Mouse (Mus musculus) spleen, postnatal 4 days (tissue): ENCODE results near the gene Camk1d.
"Not testable (repeated sequence)": the region's sequence is repeated elsewhere in the genome, so short reads cannot be mapped to it uniquely, and the experiment has no call there.

Experiments
- DNase-seq, 2 experiments: peaks; one replicate each; pipeline ENCODE4 v3.0.0; 2022; ENCODE audit warnings: low spot score in 2 of 2

Camk1d gene

DNA sequence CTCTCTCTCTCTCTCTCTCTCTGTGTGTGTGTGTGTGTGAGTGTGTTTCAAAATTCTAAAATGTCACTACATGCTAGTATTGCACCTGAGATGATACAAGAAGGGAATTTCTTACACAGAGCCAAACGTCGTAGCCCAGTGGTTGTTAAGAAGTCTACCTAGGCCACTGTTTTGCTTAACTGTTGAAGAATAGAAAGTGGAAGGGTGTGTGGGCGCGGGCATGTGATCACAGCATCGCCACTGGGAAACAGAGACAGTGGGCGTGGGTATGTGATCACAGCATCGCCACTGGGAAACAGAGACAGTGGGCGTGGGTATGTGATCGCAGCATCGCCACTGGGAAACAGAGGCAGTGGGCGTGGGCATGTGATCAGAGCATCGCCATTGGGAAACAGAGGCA lies 312.3 kb downstream of the Camk1d start:
- DNase-seq: no peak

DNA sequence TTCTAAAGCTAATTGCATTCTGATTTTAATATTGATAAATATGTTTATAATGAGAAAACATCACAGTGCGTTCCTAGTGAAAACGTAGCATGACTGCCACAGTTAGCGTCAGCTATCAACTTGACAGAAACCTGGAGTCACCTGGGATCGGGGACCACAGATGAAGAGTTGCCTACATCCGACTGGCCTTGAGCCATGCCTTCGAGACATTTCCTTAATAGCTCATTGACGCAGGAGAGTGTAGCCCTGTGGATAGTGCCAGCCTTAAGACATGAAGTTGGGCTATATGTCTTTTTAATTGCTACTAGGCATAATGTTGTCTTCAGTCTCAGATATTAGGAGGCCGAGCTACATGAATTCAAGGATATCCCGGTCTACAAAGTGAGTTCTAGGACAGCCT lies 315.8 kb downstream of the Camk1d start:
- DNase-seq: no peak

DNA sequence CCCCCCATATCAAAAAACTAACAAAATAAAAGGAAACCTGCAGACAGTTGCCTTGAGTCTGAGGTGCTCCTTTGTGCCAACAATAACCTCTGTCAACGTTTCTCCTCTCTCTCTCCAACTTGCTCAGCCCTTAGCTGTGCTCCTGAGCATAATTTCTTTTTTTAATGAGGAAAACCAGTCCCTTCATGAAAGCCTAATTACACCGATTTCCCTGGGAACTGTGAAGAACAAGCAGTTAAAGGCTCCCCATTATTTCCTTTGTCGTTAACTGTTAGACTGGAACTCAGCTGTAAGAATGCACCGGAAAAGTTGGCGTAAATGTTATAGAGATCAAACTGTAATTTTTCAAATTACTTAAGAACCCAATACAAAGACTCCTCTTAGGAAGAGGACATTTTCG lies 316.3 kb downstream of the Camk1d start:
- no peak for DNase-seq

DNA sequence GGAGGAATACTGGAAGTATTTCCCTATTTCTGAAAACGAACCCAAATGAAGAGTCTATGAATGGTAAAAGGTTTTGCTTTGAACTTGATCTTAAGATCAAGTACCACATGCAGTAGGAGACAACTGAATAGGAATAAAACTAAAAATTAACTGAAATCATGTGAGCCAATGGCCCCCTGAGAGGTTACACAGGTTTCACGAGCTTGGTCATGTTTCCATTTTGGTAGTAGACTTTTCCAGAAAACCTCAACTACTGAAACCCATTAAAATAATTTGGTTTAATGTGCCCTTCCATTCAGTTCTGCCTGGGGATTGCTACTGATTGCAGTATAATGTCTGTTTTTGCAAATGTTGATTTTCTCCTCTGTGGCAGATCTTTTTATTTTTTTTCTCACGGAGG lies 316.8 kb downstream of the Camk1d start:
- DNase-seq: no peak

GRCm38 (mm10) chr2:5396415-5396814 lies 317.9 kb downstream of the Camk1d start:
- DNase-seq: no peak

- no peak for DNase-seq
These were observed 318.4 kb downstream of the Camk1d start for GRCm38 (mm10) chr2:5395873-5396272.

- no peak for DNase-seq
These were observed 321.4 kb downstream of the Camk1d start for GRCm38 (mm10) chr2:5392921-5393320.

- no peak for DNase-seq
These were observed 321.8 kb downstream of the Camk1d start for GRCm38 (mm10) chr2:5392470-5392869.

- DNase-seq: no peak
These were observed 325.9 kb downstream of the Camk1d start for GRCm38 (mm10) chr2:5388381-5388780.

- no peak for DNase-seq
These were observed 332.3 kb downstream of the Camk1d start for GRCm38 (mm10) chr2:5381712-5382710.

GRCm38 (mm10) chr2:5380973-5381372 lies 333.3 kb downstream of the Camk1d start:
- no peak for DNase-seq

GRCm38 (mm10) chr2:5378922-5379321 lies 335.4 kb downstream of the Camk1d start:
- DNase-seq: not testable (repeated sequence)

GRCm38 (mm10) chr2:5378066-5378672 lies 336.1 kb downstream of the Camk1d start:
- DNase-seq: no peak

DNA sequence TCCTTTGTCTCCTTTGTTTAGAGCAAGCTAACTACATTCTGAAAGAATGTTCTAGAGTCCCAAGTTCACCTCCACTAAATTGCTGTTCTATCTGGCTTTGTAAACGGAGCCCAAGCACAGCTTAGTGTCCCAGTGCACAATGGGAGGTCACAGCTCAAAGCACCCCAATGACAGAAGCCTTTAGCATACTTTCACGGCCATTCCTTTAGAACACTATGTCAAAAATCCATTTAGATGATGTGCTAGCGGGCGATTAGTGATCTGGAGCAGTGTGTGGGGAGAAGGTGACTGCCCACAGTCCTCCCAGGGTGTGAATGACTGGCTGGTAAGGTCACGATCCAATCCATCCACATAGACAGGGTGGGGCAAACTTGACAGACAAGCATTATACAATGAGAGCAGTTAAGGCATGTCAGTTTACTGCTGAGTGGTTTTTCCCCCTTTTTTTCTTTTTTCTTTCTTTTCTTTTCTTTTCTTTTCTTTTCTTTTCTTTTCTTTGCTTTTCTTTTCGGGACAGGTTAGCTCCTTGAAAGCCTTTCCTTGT lies 341.4 kb downstream of the Camk1d start:
- no peak for DNase-seq

DNA sequence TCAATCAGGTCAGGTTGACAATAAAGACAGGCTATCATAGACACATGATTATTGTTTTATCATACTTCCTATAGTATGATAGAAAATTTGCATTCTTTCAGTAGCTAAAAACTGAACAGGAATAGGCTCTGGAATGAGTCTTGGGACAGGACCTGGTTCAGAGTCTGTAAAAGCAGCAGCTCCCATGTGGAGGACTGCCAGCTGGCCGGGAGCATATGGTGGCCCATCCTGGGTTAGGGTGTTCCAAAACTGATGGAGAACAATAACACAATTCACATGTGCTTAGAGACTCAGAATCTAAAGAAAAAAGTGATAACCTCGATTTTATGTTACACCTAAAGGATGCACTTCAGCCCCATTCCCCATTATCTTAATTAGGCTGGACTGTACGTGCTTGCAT lies 343.0 kb downstream of the Camk1d start:
- no peak for DNase-seq

DNA sequence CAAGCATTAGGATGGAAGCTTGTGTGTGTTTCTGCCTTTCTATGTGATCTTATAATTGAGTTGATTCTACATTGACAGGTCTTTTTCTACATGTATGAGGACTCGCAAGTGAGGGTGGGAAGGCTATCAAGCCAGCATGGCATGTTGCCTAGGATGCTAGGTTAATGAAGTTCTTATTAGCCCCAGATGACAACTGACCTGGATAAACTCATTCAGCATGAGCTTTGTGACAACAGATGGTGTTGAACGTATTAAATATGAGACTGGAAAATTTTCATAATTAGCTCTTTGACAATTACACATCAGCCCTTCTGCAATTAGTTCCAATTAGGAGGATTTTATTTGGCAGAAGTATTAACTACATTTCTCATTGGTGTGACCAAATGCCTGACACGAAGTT lies 343.7 kb downstream of the Camk1d start:
- DNase-seq: no peak

GRCm38 (mm10) chr2:5363836-5364235 lies 350.5 kb downstream of the Camk1d start:
- DNase-seq: no peak

DNA sequence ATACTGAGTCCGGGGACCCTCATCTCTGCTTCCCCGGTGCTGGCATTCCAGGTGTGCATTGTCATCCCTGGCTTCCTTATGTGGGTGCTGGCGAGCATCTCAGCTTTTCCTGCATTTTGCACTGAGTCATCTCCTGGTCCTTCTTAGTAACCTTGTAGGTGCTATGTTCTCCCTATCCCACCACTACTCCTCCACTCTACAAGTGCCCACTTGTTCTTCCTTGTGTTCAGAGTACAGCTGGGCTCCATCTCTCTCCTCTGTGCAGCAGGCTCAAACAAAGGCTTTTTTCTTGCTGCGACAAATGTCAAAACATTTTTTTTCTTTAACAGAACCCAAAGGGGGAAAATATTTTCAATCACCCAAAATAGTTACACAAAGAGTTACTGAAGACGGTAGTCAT lies 356.3 kb downstream of the Camk1d start:
- no peak for DNase-seq

- no peak for DNase-seq
These were observed 357.3 kb downstream of the Camk1d start for GRCm38 (mm10) chr2:5357056-5357455.

DNA sequence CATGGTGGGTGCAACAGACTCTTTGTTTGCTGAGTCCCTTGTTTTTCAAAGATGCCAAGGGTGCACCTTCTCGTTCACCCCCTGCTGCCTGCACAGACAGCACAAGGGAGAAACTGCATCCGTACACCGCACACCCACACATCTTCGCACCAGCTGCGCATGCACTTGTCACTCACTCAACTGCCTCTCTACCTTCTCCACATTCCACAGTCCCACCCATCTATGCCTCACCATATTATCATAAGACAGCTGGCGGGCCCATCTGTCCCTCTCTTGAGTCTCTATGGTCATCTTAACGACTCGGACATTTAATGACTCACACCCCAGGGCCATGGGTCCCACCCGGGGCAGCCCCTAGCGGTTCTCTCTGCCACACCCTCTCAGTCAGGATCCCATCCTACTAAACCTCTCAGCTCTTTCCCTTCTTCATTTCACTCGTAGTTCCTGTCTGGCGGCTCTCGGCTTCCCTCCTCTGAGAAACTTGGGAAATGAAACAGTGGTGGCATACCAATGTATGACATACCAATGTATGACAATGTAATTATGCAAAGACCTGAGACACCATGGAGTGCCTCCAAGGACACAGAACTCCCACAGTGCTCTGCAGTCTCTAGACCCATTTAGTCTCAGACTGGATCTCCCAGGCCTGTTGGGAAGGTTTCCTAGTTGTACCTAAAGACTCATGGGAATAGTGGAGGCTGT lies 361.3 kb downstream of the Camk1d start:
- DNase-seq: no peak

- DNase-seq: no peak
These were observed 369.0 kb downstream of the Camk1d start for GRCm38 (mm10) chr2:5345344-5345743.
